Mouse (Mus musculus) neural tube, postnatal 0 days (tissue): ENCODE measurements around the gene Apoa1. TPM values are rescaled to one million over a fixed set of nuclear protein-coding genes. Genes with fewer than 3 reads are reported as not detected.

Experiments
- polyA plus RNA-seq: library from polyadenylated mRNA; unstranded; fragments of >200 nt; fragmentation: Nextera tagmentation; extraction: Ambion mirVana; gene quantifications from 2 replicates; pipeline ENCODE4 v1.2.1, GENCODE M21; 2015

Gene Apoa1
- 9.7 and 9.8 TPM in 2 replicates for polyA plus RNA-seq

GRCm38 (mm10) chr9:46228491-46228890 lies at the start of gene Apoa1:
TSS of gene Apoa1 (plus strand) at chr9:46228580.

GRCm38 (mm10) chr9:46235596-46235648 lies 7.0 kb downstream of the Apoa1 start, which contains the start of gene Apoc3:
TSS of gene Apoc3 (minus strand) at chr9:46235636.

GRCm38 (mm10) chr9:46240526-46241153 lies 12.3 kb downstream of the Apoa1 start, which contains the start of gene Apoa4:
TSS of gene Apoa4 (plus strand) at chr9:46240696.

GRCm38 (mm10) chr9:46268343-46268873 lies 40.0 kb downstream of the Apoa1 start, which contains the start of gene Apoa5:
TSS of gene Apoa5 (plus strand) at chr9:46268633.

GRCm38 (mm10) chr9:46272677-46273454 lies 44.5 kb downstream of the Apoa1 start, which contains the start of gene Zpr1:
TSS of gene Zpr1 (plus strand) at chr9:46273064.

Other genes with a start within 250 kb of the Apoa1 start
- 203 and 224 TPM in 2 replicates for gene Pafah1b2, start 215.9 kb upstream of the Apoa1 start, polyA plus RNA-seq
- gene Sik3, start 215.8 kb upstream of the Apoa1 start, polyA plus RNA-seq = 15.1 and 16.0 TPM in 2 replicates
- gene Apoc3, start 7.1 kb downstream of the Apoa1 start, polyA plus RNA-seq = not detected in 2 replicates
- 0.09 TPM in 1 of 2 replicates, not detected in the other for gene Apoa4, start 12.1 kb downstream of the Apoa1 start, polyA plus RNA-seq
- gene Apoa5, start 40.1 kb downstream of the Apoa1 start, polyA plus RNA-seq = 0.33 TPM in 1 of 2 replicates, not detected in the other
- 44.5 and 46.8 TPM in 2 replicates for gene Zpr1, start 44.5 kb downstream of the Apoa1 start, polyA plus RNA-seq
- 11.6 and 12.2 TPM in 2 replicates for gene Bud13, start 54.4 kb downstream of the Apoa1 start, polyA plus RNA-seq
- not detected in 2 replicates for gene 4931429L15Rik, start 91.4 kb downstream of the Apoa1 start, polyA plus RNA-seq